Mouse (Mus musculus) midbrain, embryonic 14.5 days (tissue): ENCODE data around the gene Olfr1277. TPM values are rescaled to one million over a fixed set of nuclear protein-coding genes. Genes with fewer than 3 reads are reported as not detected.

ENCODE experiments used
- polyA plus RNA-seq: library from polyadenylated mRNA; unstranded; fragments of >200 nt; fragmentation: Nextera tagmentation; extraction: Ambion mirVana; gene quantifications from 2 replicates; pipeline ENCODE4 v1.2.1, GENCODE M21; 2014

The Olfr1277 gene
- polyA plus RNA-seq, 1 experiment from 2014 or later, result not detected

Other genes with a start within 250 kb of the Olfr1277 start
- not detected in 2 replicates for gene Gm13941, start 168.1 kb downstream of the Olfr1277 start, polyA plus RNA-seq
- gene Gm15130, start 121.2 kb downstream of the Olfr1277 start, polyA plus RNA-seq, result not detected in 2 replicates
- gene 4930430A15Rik, start 44.5 kb downstream of the Olfr1277 start, polyA plus RNA-seq, result not detected in 2 replicates
- gene Olfr1275, start 38.8 kb downstream of the Olfr1277 start, polyA plus RNA-seq, result not detected in 2 replicates
- gene Olfr1276, start 19.6 kb downstream of the Olfr1277 start, polyA plus RNA-seq, result not detected in 2 replicates
- gene Olfr1278, start 16.0 kb upstream of the Olfr1277 start, polyA plus RNA-seq, result not detected in 2 replicates
- gene Olfr1279, start 26.5 kb upstream of the Olfr1277 start, polyA plus RNA-seq, result not detected in 2 replicates
- gene Olfr1280, start 39.9 kb upstream of the Olfr1277 start, polyA plus RNA-seq, result not detected in 2 replicates
- gene Olfr1281, start 52.4 kb upstream of the Olfr1277 start, polyA plus RNA-seq, result not detected in 2 replicates
- gene Olfr1282, start 62.0 kb upstream of the Olfr1277 start, polyA plus RNA-seq, result not detected in 2 replicates
- not detected in 2 replicates for gene Olfr1283, start 92.7 kb upstream of the Olfr1277 start, polyA plus RNA-seq
- not detected in 2 replicates for gene Olfr1284, start 101.4 kb upstream of the Olfr1277 start, polyA plus RNA-seq
- gene Olfr1286, start 149.0 kb upstream of the Olfr1277 start, polyA plus RNA-seq, result not detected in 2 replicates
- not detected in 2 replicates for gene Olfr1287, start 175.0 kb upstream of the Olfr1277 start, polyA plus RNA-seq
- gene Olfr1288, start 200.0 kb upstream of the Olfr1277 start, polyA plus RNA-seq, result not detected in 2 replicates
- not detected in 2 replicates for gene Olfr1289, start 206.7 kb upstream of the Olfr1277 start, polyA plus RNA-seq
- gene Olfr1290, start 219.7 kb upstream of the Olfr1277 start, polyA plus RNA-seq, result not detected in 2 replicates
- not detected in 2 replicates for gene Olfr1291-ps1, start 223.1 kb upstream of the Olfr1277 start, polyA plus RNA-seq